Mouse (Mus musculus) lung, postnatal 25 days (tissue): ENCODE measurements around the gene Cnppd1.

Experiments
- DNase-seq: peaks from one replicate; pipeline ENCODE4 v3.0.0; 2022; ENCODE audit warnings: low spot score

The Cnppd1 gene

GRCm38 (mm10) chr1:75142301-75143261 lies at the start of gene Cnppd1, which contains the start of gene Retreg2:
Cnppd1 (minus strand) TSS chr1:75142711.
Retreg2 (plus strand) TSS chr1:75142778.
- DNase-seq: peak; percentile 96

- peak; percentile 99 for DNase-seq
Measured at GRCm38 (mm10) chr1:75191622-75192402, 49.3 kb upstream of the Cnppd1 start, which contains the start of the genes Ankzf1 and Atg9a. Ankzf1 (plus strand) TSS chr1:75192151. Atg9a (minus strand) TSS chr1:75192196.

- no peak for DNase-seq
Measured at GRCm38 (mm10) chr1:75191258-75191621, 48.7 kb upstream of the Cnppd1 start.

- DNase-seq: no peak
Measured at GRCm38 (mm10) chr1:75190577-75190976, 48.1 kb upstream of the Cnppd1 start.

DNA sequence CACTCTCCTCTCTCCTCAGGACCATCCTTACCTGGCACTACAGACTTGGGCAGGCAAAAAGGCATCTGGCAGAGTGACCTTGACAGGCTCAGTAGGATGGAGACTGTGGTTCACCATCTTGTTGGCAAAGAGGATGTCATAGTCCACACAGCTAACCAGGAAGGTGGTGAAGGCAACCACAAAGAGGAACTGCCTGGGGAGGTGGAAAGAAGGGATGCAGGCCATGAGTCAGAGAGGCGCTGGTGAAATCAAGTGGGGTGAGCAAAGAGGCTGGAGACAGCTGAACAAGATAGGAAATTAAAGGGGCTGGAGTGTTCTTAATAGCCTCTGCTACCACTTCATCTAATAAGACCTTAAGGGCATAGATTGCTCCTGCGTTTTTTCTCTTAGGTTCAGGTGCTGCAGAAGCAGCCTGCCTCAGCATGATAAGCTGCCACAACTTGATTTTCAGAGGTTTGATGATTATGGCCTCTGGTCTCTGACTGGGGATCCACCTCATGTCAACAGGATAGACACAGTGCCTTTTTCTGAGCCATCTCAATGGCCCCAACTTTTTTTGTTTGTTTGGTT lies 45.5 kb upstream of the Cnppd1 start:
- DNase-seq: peak; percentile 48

DNA sequence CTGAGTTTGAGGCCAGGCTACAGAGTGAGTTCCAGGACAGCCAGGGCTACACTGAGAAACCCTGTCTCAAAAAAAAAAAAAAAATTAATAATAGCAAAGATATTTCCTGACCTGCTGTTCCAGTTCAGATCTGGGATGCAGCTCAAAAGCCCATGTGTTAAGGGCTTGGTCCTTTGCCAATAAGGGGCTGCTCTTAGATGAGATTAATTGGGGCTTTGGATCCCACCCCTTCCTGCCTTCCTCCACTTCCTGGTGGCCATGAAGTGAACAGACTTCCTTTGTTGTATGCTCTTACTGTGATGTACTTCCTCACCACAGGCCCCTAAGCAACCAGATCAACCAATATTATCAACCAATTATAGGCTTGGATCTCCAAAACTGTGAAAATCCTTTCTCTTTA lies 44.6 kb upstream of the Cnppd1 start:
- no peak for DNase-seq

DNA sequence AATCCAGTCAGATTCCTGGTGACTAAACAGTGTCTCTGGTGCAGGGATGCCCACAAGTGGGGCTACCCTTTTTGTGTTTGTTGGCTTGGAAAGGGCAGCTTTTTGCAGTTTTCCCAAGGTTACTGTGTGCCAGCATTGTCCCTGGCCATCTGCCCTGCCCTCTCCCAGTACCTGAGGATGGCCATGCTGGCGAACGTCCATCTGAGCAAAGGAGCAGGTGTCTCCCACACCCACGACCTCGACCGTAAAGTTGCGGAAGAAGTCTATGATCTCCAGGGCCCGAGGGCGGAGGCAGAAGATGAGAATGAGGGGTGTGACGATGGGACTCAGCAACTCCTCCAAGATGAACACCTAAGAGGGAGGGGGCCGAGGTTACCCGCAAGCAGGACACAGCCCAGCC lies 43.0 kb upstream of the Cnppd1 start:
- no peak for DNase-seq

DNA sequence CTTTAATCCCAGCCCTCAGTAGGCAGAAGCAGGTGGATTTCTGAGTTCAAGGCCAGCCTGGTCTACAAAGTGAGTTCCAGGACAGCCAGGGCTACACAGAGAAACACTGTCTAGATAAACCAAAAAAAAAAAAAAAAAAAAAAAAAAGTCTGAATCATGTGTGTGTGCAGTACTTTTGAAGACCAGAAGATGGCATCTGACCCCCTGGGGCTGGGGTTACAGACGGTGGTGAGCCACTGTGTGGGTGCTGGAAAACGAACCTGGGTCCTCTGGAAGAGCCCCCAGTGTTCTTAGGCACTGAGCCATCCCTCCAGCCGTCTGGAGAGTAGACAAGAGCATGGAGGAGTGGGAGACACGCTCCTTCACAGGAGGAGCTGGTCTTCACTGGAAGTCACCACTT lies 39.6 kb upstream of the Cnppd1 start:
- no peak for DNase-seq

GRCm38 (mm10) chr1:75181377-75181870 lies 38.9 kb upstream of the Cnppd1 start:
- no peak for DNase-seq

DNA sequence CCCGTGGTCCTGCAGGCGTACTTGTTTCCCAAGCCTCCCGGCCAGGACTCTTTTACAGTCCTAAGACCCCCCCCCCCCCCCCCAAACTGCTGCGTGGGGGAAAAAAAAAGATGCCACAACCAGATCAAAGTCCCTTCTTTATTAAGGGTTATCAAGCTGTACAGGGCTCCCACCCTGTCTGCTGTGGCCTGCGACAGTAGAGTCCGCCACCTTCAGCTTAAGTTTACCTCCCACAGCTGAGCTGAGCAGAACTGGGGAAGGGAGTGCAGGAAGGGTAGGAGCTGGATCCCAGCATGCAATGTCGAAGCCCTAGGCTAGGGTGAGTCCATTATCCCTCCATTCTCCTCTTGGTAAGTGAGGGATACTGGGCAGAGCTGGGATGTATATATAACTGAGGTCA lies 38.2 kb upstream of the Cnppd1 start:
- no peak for DNase-seq

- DNase-seq: peak; percentile 90
Measured at GRCm38 (mm10) chr1:75180105-75180590, 37.6 kb upstream of the Cnppd1 start, which contains the start of gene Abcb6. Abcb6 (minus strand) TSS chr1:75180392.

DNA sequence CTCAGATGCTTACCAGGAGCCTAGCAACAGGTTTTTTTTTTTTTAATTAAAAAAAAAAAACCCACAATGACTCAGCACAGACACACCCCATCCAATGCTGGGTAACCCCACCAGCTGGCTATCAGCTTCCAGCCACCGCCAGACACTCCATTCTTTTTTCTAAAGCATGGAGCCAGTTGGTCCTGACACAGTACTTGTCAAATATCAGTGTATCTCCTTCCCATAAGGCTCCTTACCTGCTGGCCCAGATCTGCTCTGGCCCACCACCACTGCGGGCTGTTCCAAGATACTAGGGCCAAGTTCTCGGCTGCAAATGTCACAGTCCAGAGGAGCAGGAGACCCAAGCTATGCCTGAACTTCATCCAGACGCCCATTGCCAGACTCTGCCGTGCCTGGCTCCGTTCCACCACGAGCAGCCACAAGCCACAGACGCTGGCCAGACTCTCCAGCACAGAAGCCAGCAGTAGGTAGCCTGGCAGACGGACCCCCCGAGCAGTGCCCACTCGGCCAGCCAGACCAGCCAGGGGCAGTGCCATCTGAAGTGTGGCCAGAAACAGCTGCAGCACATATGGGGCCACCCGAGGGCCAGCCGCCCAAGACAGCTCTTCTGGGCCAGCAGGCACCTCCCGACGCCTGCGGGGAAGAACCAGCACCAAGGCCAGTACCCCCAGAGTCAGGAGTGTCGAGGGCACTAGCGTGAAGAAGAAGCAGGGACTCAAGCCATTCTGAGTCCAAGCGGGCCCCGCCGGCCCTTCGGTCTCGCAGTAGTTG lies 37.0 kb upstream of the Cnppd1 start:
- no peak for DNase-seq

DNA sequence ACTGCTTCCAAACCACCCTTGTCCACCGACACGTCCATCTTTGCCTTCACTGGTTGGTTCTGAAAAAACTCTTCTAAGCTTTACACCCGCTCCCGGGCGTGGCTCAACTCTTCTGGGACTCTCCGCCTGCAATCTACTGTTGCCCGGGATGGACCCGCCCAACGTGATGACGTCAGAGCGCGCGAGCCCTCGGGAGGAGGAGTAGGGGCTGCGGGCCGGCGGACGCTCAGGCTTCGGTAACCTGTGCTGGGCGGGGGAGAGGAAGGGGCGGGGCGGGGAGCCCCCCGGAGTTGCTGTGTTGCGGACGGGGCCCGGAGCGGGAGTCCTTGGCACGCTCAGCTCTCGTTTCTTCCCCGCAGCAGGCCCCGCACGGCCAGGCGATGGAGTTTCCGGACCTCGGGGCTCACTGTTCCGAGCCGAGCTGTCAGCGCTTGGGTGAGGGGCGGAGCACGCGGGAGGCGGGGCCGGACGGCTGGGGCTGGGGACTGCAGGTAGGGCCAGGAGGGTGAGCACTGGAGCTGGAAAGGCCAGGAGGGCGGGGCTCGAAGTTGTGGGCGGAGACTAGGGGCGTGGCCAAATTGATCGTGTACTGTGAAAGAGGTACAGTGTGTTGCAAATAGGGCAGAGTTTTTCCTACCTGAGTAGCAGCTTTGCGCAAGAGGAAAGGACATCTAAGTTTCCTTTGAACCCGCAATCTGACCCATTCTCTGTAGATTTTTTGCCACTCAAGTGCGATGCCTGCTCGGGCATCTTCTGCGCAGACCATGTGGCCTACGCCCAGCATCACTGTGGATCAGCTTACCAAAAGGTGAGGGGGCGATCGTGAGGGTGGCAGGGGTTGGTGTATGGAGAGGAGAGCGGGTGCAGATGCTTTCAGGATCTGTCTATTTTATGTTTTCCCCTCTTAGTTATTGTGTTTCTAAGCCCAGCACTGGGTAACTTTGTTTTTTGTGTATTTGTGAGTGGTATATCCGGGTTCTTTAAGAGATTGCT lies 26.3 kb upstream of the Cnppd1 start, which contains the start of gene Zfand2b:
TSS of gene Zfand2b (plus strand) at position 175 of the 993 bp plus-strand sequence.
- peak; percentile 98 for DNase-seq

- DNase-seq: no peak
Measured at GRCm38 (mm10) chr1:75168093-75168471, 25.6 kb upstream of the Cnppd1 start.

DNA sequence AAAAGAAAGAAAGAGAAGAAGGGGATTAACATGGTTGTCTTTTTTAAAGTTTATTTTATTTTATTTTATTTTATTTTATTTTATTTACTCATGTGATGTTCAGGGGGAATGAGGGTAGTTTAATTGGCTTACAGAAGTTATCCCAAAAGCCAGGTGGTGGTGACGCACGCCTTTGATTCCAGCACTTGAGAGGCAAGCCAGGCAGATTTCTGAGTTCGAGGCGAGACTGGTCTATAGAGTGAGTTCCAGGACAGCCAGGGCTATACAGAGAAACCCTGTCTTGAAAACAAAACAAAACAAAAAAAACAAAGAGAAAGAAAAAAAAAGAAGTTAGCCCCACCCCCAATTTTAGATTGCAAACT lies 17.7 kb upstream of the Cnppd1 start:
- no peak for DNase-seq

- DNase-seq: no peak
Measured at GRCm38 (mm10) chr1:75159540-75160255, 17.2 kb upstream of the Cnppd1 start.

DNA sequence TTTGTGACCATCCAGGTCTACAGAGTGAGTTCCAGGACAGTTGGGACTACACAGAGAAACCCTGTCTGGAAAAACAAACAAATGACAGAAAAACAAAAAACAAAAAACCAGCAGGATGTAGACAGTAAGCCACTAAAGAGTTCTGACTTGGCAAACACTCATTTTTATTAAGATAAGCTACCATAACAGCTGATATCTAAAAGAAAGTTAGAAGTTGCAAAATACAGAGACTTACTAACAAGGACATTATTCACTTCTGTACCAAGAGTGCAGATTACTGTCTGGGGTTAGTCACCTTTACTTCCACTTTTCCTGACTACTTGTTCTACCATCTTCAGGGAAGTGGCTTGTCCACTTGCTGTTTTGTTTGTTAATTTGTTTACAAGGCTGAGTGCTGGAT lies 16.5 kb upstream of the Cnppd1 start:
- no peak for DNase-seq

DNA sequence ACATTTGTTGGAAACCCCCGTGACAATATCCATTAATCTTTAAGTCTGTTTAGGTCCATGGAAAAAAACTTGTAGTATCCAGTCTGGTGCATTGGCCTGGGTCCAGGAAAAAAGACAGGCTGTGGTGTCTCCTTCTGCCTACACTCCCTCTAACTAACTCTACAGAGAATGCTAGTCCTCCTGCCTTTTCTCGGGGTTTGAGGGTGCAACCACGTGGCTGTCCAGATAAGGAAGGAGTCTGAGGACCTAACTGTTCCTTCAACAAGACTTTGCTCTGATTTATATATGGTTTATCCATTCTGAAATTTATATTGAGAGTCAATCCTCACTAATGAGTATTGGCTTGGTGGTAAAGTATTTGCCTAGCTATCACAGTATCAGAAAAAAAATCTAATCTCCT lies 13.3 kb upstream of the Cnppd1 start:
- DNase-seq: no peak

GRCm38 (mm10) chr1:75148727-75149126 lies 6.2 kb upstream of the Cnppd1 start:
- no peak for DNase-seq
